Comparison of ENCODE assay signal across 11 mouse cellular contexts in genomic region chr3:55828481-55829256, GRCm38 (mm10). TPM values are rescaled to one million over a fixed set of nuclear protein-coding genes. Genes with fewer than 3 reads are reported as not detected.
A peak's percentile ranks its signal among the peaks of the same experiment; 100 is the strongest.
DNase-seq lines count a peak whose midpoint lies in the region; ATAC-seq and TF ChIP-seq lines count a peak whose summit lies in the region.
"Had no signal": no experiment of that assay in that cellular context is flagged by ENCODE, and none has a peak within 500 bp of the region (broad histone marks: within the 10 kb centered on the region; RNA-seq: fewer than 3 reads in every experiment).

No protein-coding gene starts in this region.

- H3K4me2 ChIP-seq in kidney, embryonic 14.5 days (replicated peaks; ENCODE audit: low read depth, low read length) = no peak overlapping the region
- H3K4me2 ChIP-seq in hindbrain, embryonic 13.5 days = no peak overlapping the region

- H3K4me1 ChIP-seq in kidney, embryonic 14.5 days (ENCODE audit: control insufficient read depth, insufficient read depth, low read length) = no peaks in the 10 kb centered on the region
- H3K4me1 ChIP-seq in bone marrow macrophage, adult 2 months (ENCODE audit: control insufficient read depth, insufficient read depth, low read length) = peaks cover 13% of the 10 kb centered on the region
- peaks cover 18% of the 10 kb centered on the region for H3K4me1 ChIP-seq in hindbrain, embryonic 13.5 days (replicated peaks)

- WGBS in kidney, embryonic 14.5 days = 33% methylated on average over 10 of the region's 10 CpGs
- 42% methylated on average over 10 of the region's 10 CpGs for WGBS in hindbrain, embryonic 13.5 days
- 19% methylated on average over 10 of the region's 10 CpGs for WGBS in macrophage (ENCODE audit: missing documents)

- no peak for TF ChIP-seq POLR2A in bone marrow macrophage, adult 2 months (IDR thresholded peaks at IDR 0.05; ENCODE audit: borderline replicate concordance, low read depth, low read length)

- H3K36me3 ChIP-seq in kidney, embryonic 14.5 days (ENCODE audit: control insufficient read depth, insufficient read depth, low read length) = no peaks in the 10 kb centered on the region
- no peaks in the 10 kb centered on the region for H3K36me3 ChIP-seq in hindbrain, embryonic 13.5 days
- H3K36me3 ChIP-seq in macrophage (ENCODE audit: inconsistent target) = no peaks in the 10 kb centered on the region

- no peak overlapping the region for H3K9ac ChIP-seq in kidney, embryonic 14.5 days (ENCODE audit: low read depth, low read length)
- no peak overlapping the region for H3K9ac ChIP-seq in hindbrain, embryonic 13.5 days

- H3K79me2 ChIP-seq in macrophage (ENCODE audit: inconsistent target) = no peaks in the 10 kb centered on the region

- no peaks in the 10 kb centered on the region for H3K27me3 ChIP-seq in kidney, embryonic 14.5 days (ENCODE audit: control insufficient read depth, insufficient read depth, low read length)
- no peaks in the 10 kb centered on the region for H3K27me3 ChIP-seq in hindbrain, embryonic 13.5 days

- no peak for DNase-seq in kidney, adult 11 months
- no peak for DNase-seq in natural killer cell, adult 2 months (ENCODE audit: low spot score in 2 of 2)
- no peak for DNase-seq in right cerebral cortex, postnatal 36 days (ENCODE audit: low spot score in 2 of 2)
- no peak for DNase-seq in cerebellum, postnatal 36 days
- DNase-seq: gastrocnemius, adult 2 months; layer of hippocampus, adult 9-11 months; thymus, postnatal 25 days had no signal

- H3K9me3 ChIP-seq in kidney, embryonic 14.5 days (ENCODE audit: control insufficient read depth, low read length) = no peaks in the 10 kb centered on the region
- H3K9me3 ChIP-seq in hindbrain, embryonic 13.5 days = no peaks in the 10 kb centered on the region

- no peak for TF ChIP-seq CTCF in bone marrow macrophage, adult 2 months (IDR thresholded peaks at IDR 0.05; ENCODE audit: low read depth, low read length)

- H3K27ac ChIP-seq in kidney, embryonic 14.5 days (ENCODE audit: low read depth, low read length) = no peak overlapping the region
- 0 out of 2 replicates have a peak overlapping the region, but pooled peaks have one; percentile 28 for H3K27ac ChIP-seq in bone marrow macrophage, adult 2 months (ENCODE audit: insufficient read depth, low read depth, low read length)
- peak overlapping the region; percentile 70 for H3K27ac ChIP-seq in hindbrain, embryonic 13.5 days
- H3K27ac ChIP-seq in macrophage = peak overlapping the region; percentile 15; the same call in 1 of the 2 replicates
- H3K27ac ChIP-seq: gastrocnemius, adult 2 months had no signal

- no peak overlapping the region for H3K4me3 ChIP-seq in kidney, embryonic 14.5 days (ENCODE audit: low read length)
- H3K4me3 ChIP-seq in bone marrow macrophage, adult 2 months (ENCODE audit: insufficient read depth, low read length) = no peak overlapping the region
- no peak overlapping the region for H3K4me3 ChIP-seq in hindbrain, embryonic 13.5 days
- H3K4me3 ChIP-seq in macrophage (ENCODE audit: inconsistent target) = no peak overlapping the region
- H3K4me3 ChIP-seq: gastrocnemius, adult 2 months had no signal

- ATAC-seq in kidney, embryonic 14.5 days (ENCODE audit: low FRiP score, low TSS enrichment) = peak; percentile 73
- ATAC-seq in hindbrain, embryonic 13.5 days (ENCODE audit: low FRiP score) = no peak

RNA-seq across cellular contexts. Expression of gene Mab21l1, which starts 46.4 kb away (rescaled TPM):
- polyA plus RNA-seq in kidney, embryonic 14.5 days (2014; fragmentation: Nextera tagmentation; extraction: Ambion mirVana) = 0.63 and 0.87 TPM in 2 replicates
- polyA plus RNA-seq in bone marrow macrophage, adult 2 months (2012; ENCODE audit: insufficient read depth, insufficient read length, missing spikeins) = not detected in 2 replicates
- polyA plus RNA-seq in hindbrain, embryonic 13.5 days (2015; fragmentation: Nextera tagmentation; extraction: Ambion mirVana) = 167 and 174 TPM in 2 replicates
- under 1 TPM in 1 of 26 experiments, not detected in 25; 0.85 TPM for total RNA-seq in macrophage (2018; cell fraction: chromatin; rRNA removed)
- total RNA-seq in macrophage (2018; cell fraction: cytosol; rRNA removed) = not detected
- not detected for total RNA-seq in macrophage (2018; cell fraction: nucleus; rRNA removed)
- polyA plus RNA-seq in macrophage (2018) = not detected in 3 replicates

Comparison
In these comparisons a context has a peak if more than half of its experiments do, and no peak if none do; other contexts are left out.
1. RNA of gene Mab21l1, which starts 46.4 kb away (polyA plus RNA-seq): 167 to 174 TPM in hindbrain, embryonic 13.5 days; 0.63 to 0.87 TPM in kidney, embryonic 14.5 days, not detected in bone marrow macrophage, adult 2 months and not detected in macrophage; every median in the first group is over 10 times any median in the second.